Mouse (Mus musculus): ENCODE data around the gene Eif2b2.

The Eif2b2 gene

DNA sequence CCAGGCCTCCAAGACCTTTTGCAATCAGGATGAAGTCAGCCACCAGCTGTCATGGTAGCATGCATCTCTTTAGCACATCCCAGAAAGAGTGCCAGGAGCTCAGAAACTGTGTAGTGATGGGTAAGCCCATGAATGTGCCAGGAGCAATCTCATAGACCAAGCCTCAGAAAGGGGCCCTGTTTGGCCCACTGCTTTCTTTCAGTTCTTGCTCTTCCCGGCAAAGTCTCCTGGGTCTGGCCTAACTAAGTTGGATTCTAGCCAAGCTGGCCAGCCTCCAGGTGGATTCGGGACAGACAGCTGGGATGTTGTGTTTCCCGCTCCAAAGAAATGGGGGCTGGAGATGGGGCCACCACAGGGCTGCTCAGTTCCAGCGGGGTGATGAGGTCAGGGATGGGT, 24.7 kb upstream of the Eif2b2 start:
- peak; percentile 85 for DNase-seq

DNA sequence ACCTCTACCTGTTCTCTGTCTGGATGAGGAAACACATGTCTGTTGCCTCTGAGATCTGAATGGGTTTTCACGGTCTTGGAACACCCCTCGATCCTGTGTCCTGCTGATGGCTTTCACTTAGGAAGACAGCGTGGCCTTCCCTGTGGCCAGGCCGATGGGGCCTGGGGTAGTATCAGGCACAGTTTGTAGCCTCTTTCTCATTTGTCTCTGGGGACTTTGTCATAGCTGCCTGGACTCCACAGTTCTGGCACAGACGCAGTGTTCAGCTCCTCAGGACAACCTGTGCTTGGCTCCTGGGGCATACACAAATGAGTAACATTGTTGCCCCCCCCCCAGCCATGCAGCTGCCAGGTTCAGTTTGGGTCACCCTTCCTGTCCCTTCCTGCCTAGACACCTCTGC, 24.2 kb upstream of the Eif2b2 start:
- no peak for DNase-seq

DNA sequence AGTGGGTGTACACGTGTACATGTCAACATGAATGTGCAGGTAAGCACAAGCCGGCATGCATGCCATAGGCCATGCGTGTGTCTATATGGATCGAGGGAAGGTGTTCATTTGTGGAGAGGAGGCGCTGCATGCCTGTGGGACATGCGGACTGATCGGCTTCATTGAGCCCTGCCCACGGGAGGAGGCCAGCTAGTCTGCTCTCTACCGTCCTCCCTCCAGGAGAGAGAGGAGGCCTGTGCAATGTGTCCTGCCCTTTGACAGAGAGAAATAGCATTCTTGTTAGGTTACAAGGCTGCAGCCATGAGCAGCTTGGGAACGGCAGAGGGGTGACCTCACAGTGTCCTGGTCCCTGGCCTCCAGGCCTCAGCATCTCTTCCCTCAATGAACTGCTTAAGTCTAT, 23.1 kb upstream of the Eif2b2 start:
- no peak for DNase-seq

DNA sequence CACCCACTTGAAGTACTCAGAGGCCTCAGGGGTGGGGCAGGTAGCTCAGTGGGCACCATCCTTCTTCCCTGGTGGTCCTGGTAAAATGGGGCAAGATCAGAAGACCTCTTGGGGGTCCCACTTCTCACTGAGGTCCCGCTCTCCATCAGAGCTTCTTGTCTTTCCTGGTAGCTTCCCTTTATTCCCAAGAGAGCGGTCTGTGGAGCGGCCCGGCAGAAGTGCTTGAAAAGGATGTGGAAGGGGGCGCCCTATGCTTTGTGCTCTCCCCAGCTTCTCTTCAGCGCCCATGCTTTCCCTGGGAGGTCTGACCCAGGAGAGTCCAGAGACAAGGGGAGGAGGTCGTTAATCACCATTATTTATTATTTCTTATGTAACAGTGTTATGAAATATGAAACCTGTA, 21.9 kb upstream of the Eif2b2 start:
- DNase-seq = no peak

DNA sequence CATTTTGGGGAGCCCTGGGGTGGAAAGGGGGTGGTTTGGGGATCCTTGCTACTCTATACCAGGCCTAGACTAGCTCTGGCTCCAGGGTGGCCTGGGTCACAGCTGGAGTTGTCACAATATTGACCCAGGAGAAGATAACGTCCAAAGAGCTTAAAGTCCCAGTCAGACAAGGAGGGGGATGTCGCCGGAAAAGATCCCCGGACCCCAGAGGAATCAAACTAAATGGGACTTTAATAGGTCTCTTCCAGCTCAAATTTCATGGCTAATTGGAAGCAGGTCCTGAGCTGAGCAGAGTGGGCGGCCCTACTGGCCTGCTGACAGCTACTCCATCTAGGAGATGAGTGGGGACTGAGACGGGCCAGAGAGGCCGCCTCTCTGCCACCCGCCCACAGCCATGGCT, 21.3 kb upstream of the Eif2b2 start:
- DNase-seq = no peak

DNA sequence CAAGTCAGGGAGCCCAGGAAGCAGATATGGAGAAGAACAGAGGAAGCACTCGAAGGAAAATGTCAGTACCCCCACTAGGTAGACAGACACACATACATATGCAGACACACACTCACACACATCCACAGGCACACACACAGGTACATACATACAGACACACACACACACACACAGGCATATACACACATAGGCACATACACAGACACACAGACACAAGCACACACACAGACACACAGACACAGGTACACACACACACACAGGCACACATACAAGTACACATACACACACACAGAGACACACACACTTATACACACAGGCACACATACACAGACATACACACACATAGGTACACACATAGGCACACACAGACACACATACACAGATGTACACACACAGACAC, 19.3 kb upstream of the Eif2b2 start:
- no peak for DNase-seq

DNA sequence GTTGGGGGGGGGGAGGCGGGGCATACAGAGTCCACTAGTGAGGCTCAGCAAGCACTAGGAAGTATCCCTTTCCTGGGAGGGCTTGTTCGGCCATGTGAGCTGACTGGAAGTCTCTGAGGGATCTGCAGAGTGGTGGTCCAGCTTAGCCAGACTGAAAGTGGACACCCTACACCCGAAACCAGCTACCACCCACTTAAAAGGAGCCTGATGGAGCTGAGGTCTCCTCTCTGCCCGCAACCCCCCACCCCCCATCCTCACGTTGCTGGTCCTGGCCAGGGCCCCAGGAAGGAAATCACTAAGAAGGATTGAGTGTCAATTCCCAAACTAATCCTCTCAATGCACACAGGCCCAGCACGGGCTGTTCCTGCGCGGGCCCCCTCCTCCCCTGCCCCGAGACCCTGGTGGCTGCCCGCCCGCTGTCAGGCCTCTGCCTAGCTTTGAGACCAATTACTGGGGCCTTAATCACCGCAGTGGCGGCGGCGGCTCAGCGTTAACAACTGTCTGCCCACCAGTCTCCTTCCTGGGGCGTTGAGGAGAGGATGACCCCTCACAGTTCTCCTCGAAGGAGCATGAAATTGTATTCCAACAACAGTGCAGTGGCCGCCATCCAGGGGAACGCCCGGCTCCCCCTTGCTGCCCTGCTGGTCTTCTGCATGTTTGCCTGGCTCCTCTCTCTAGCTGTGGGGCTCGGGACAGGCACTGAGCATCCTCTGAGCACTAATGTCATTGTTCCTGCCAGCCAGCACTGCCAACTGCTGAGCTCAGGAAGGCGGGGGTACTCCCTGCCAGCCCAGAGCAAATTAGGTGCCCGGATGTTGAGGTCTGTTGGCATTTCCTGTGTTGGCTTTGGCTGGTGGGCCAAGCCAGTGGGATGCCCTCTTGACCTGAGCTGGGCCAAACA, 18.1 kb upstream of the Eif2b2 start:
- DNase-seq = peak; percentile 30

DNA sequence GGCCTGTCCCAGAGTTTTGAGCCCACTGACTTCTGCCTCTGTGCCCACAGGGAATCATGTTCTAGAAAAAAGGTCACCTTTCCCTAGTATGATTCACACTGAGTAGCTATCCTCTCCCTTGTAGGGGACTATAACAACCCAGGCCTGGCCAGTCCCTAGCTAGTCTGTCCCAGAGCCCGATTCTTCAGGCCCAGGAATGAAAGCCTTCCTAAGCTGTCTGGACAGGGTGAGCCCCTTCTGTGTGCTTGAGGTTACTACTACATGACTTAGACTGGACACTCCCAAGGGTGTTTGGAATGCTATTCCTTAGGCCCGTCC, 17.5 kb upstream of the Eif2b2 start:
- DNase-seq = no peak

DNA sequence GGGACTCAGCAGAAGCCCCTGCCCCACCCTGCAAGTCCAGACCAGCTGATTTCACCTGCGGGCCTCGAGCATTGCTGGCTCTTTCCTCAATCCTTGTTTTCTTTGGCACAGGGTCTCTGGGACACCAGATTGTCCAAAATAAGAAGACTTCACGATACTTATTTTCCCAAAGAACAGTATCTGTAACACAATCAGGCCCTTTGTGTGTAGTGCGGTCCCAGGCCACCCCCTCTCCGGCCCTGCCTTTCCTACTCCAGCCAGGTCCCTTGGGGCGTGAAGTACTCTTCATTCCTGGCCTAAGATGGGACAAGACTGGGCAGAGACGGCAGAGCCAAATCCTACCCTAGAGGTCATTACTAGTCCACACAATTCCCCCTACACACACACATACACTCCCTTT, 17.1 kb upstream of the Eif2b2 start:
- DNase-seq = no peak

DNA sequence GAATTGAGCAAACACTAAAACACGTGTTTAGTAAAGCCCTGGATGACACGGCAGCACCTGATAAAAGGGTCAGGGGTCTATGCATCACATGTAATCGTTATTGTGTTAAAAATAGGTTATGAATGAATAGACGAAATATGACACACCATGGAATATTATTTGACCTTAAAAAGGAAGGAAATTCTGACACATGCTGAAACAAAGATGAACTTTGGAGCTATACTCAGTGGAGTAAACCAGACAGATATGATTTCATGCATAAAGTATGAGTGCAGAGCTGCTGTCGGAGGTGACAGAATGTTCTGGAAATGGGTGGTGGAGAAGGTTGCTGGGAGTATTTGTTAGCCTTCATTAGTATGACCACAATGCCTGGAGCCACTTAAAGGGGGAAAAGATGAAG, 15.6 kb upstream of the Eif2b2 start:
- no peak for DNase-seq

DNA sequence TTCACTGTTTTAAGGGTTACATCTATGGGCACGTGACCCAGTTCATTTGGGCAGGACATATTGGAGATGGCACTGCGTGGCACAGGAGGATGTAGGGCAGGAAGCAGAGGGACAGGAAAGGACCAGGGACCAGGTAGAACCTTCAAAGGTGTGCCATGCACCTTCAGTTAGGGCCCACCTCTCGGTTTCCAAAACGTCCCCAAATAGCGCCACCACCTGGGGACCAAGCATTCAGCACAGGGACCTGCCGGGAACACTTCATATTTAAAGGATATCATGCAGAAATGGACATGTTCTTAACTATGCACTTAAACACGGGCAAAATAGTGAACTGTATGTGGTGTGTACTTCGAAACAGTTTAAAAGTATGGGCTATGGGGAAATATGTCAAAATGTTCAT, 15.2 kb upstream of the Eif2b2 start:
- DNase-seq = no peak

DNA sequence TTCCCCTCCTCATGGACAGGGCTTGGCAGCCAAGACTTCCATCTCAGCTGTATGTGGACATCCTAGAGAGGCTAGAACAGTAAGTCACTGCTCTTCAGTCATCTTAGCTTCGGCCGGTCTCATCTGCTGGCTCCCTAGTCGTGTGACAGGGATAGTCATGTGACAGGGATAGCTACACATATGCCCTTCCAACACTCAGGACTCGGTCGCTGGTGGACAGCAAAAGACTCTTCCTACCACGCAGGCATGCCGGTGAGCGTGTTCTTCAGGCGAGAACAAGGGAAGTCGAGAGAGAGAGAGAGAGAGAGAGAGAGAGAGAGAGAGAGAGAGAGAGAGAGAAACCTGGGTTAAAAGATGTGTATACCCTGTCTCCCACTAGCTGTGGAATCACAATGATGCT, 13.9 kb upstream of the Eif2b2 start:
- no peak for DNase-seq

DNA sequence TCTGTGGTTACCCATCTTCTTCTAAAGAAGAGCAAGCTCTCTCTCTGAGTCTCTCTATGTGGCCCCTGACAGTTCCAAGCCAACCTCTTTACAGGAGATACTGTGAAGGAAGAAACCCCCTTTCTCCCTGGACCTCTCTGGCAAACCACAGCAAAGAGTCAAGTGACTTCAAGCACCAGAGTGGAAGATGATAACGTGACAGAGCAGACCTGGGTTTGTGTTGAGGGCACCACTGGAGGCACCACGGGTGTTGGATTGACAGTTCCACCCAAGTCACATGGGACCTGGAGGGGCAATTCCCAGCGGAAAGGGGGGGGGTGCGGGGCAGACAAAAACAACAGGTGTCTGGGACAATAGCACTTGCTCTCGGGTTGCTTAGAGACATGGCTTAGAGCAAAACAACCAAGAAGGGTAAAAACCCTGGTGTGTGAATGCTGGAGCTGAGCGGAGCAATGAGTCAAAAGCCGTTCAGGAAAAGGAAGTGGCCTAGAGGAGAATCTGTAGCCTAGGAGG, 10.5 kb upstream of the Eif2b2 start:
- DNase-seq = no peak

DNA sequence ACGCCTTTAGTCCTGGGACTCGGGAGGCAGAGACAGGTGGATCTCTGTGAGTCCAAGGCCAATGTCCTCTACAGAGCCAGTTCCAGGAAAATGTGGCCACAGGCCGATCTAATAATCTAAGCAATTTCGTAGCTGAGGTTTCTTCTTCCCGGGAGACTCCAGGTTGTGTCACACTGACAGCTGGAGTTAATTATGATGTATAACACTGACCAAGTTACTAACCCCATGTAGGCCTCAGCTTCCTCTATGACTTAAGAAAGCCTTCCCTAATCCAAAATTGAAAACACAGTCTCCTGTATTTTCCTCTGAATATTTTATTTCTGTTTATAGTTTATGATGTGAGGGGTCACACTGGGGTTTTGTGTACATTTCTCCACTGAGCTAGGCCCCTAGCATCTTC, 4.2 kb upstream of the Eif2b2 start:
- no peak for DNase-seq

DNA sequence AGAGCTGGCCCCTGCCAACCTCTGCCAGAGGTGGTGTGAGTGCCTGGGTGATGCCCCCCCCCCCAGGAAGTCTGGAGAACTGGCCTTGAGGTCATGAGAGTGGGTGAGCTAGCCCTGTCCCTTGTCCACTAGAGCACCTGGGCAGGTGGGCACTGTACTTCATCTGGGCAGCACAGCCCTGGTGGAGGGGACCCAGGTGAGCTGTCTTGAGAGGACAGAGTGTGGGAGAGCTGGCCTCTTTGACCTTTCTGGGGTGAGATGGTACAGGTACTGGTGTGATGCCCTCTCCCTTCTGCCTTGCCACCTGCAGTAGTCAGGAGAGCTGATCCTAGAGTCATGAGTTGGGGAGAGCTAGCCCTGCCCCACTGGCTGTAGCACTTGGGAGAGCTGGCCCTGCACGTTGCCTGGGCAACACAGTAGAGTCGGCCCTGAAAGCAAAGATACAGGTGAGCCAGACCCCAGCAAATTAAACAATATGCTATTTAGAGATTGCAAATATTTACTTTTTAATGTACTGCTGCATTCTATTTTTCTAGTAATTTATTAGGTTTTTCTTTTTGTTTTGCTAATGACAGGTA, 1.5 kb upstream of the Eif2b2 start:
- DNase-seq = no peak

DNA sequence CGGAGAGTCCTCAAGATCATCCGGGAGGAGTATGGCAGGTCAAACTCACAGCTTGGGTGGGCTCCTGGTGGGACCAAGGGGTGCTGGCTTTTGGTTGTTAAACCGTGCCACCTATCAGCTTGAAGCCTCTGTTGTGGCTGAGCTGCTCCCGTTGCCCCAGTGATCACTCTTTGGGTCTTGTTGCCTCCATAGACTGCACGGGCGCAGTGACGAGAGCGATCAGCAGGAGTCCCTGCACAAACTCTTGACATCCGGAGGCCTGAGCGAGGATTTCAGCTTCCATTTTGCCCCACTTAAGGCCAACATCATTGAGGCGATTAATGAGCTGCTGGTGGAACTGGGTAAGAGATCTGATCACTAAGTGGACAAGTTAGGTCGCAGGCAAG, 617 bp downstream of the Eif2b2 start:
- DNase-seq = peak; percentile 23

DNA sequence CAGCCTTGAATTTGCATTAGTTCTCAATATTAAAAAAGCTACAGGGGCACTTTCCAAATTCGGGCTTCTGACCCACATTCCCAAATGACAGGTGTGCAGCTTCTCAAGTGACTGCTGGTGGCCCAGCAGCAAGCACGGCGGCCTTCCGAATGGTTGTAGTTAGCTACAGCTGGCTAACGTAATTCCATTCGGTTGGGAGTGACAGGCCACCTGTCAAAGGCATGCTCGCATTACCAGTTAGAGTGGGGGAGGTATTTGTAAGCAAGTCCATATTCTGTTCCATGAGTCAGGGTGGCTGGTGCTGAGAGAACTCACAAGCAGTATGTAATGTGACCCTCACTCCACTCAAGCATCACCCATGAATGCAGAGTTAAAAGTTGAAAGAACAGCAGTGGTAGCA, 7.9 kb downstream of the Eif2b2 start:
- DNase-seq = no peak

DNA sequence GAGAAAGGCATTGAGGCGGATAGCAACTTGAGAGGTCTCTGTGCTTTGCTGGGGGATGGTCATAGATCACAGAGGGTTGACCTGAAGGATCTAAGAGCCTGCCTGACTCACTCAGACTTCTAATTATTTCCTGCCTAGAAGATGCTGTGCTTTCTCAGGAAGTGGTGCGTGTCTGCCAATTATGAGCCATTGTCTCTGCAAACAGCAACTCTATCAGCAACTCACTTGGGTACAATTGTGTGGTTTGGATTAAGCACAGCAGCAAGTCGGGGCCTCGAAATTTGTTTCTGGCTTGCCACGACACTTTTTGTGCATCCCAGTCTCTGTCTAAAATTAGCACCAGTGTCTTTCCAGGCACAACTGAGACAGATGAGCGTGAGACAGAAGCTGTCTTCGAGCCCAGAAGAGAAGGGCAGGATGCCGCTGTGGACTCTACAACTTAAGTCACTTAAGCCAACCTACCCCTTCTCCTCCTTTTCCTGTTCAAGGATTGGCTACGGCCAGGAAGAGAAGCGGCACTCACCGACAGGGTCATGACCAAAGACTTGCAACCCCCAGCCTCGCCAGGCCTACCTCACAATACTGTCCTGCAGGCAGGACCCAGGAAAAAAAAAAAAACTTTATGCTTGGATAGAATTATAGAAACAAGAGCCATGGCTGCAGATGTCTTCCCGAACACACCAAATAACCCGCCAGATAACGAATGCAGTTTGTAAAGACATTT, 8.8 kb downstream of the Eif2b2 start:
- DNase-seq = peak; percentile 18

DNA sequence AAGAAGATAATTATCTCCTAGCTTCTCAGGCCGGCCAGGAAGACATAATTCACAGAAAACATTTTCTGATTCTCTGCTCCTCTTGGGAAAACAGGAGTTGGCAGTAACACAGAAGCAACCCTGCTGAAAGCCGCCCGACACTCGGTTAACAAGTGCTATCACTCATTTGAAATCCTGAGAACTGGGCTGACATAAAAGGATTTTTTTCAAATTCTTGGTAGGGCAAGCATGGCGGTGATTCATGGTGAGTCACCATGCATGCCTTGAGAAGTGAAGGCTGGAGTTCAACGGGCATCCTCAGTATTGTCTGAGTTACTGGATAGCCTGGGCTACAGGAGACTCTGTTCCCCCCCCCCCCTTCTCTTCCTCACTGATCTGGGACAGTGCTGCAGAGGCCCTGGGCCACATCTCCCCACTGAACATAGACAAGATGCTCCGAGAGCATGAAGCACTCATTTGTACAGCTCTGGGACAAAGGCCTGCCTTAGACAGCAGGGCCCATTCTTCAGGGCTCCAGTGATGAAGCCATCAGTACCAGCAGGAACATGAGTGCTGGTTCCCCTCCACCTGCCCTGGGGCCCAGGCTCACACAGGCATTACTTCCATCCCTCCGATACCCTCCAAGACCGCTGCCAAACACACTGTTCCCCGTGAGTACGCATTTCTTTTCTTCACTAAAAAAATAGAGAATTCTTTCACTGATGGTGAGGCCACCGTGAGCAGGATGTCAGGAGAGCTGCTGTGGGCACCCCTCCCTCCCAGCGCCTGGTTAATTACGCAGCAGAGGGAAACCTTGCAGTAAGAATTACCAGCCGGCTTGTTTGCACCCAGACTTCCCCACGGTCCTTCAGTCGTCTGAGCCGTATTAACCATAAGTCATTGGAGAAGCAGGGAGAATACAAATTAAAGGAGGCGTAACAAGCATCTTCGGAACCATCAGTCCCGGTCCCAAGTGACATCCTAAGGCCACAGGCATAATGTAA, 14.4 kb downstream of the Eif2b2 start:
- peak; percentile 47 for DNase-seq

DNA sequence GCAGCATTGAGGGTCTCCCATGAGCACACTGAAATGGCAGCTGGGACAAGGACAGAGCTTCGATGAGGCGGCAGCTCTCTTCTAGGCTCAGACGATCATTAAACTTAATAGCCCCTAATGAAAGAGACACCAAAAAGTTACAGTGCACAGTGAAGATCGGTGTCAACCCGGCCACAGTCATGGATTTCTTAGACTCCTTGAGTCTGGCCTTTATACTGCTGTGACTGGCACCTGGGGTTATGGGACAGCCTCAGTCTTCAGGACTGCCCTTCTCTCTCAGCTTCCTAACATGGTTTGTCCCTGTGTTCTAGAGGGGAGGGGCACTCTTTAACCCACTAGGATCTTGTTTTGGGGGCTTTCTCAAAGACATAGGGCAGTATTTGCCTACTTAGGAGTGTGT, 18.3 kb downstream of the Eif2b2 start:
- no peak for DNase-seq

DNA sequence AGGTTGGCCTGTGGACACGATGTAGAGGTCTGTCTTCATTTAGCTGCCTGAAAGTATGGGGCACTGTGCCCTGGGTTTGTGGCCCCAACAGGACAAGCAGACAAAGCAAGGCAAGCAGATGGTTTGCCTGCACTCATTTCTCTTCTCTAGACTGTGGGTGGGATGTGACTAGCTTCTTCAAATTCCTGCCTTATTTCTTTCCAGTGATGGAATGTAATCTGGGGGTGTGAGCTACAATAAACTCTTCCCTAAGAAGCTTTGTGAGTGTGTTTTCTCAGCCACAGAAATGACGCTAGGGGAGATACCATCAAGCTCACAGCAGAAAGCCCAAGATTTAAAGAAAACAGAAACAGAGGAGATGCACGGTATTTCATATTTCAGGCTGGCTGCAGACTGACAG, 32.8 kb downstream of the Eif2b2 start:
- no peak for DNase-seq

DNA sequence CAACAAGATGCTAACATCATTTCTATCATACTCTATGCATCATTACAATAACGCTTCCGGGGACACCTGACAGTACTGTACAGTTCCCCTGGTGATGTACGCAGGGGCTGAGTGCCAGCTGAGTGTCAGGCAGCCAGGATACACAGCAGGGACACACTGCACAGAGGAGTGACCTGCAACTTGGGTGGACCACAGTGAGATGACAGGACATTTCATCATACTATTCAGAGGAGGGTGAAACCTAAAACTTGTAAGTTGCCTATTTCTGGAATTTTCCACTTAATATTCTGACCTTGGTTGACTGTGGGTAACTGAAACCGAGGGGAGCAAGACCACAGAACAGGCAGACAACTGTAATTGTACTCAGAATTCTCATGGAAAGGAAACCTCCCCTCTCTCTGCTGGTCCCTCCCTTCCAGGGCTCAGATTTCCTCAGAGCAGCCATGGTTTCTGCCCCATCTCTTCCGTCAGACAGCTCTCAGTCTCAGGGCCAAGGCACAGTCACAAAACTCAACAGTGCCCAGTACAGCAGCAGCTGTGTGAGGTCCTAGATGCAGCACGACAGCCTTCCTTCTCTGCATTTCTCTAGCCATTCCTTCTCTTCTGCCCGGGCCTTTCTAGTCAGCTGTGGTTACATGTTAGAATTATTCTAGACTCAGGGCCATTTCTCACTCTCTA, 36.9 kb downstream of the Eif2b2 start:
- no peak for DNase-seq

Data from kidney, postnatal 14 days (tissue).